Mouse (Mus musculus) frontal cortex, postnatal 36 days (tissue): ENCODE measurements around the gene Erbb4.

Experiments
- DNase-seq, 2 experiments: peaks; one replicate each; pipeline ENCODE4 v3.0.0; 2022; ENCODE audit warnings: low spot score in 2 of 2

The Erbb4 gene

GRCm38 (mm10) chr1:69107485-69108158, at the start of gene Erbb4:
Gene Erbb4 (minus strand): TSS chr1:69108059.
- DNase-seq: peak in 1 of 2 experiments; percentile 33

DNA sequence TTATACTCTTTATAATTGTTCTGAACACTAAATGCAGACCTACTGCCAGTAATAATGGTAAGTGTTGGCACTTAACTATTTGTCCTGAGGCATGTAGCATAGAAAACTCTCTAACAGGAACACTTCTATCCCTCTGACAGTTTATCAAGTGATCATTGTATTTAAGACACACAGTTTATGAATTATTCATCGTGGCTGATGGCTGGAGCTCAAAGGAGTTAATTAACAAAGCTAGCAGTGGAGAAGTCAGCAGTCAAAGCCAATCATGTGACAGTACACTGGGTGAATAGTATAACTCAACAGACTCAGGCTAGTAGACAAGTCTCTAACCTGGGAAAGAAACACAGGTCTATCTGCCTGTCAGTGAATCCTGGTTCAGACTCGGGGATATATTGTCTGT, 49.5 kb upstream of the Erbb4 start:
- DNase-seq: no peak

- no peak for DNase-seq
Observed at GRCm38 (mm10) chr1:69141341-69141740, 33.5 kb upstream of the Erbb4 start.

GRCm38 (mm10) chr1:69139519-69139868, 31.6 kb upstream of the Erbb4 start:
- no peak for DNase-seq

DNA sequence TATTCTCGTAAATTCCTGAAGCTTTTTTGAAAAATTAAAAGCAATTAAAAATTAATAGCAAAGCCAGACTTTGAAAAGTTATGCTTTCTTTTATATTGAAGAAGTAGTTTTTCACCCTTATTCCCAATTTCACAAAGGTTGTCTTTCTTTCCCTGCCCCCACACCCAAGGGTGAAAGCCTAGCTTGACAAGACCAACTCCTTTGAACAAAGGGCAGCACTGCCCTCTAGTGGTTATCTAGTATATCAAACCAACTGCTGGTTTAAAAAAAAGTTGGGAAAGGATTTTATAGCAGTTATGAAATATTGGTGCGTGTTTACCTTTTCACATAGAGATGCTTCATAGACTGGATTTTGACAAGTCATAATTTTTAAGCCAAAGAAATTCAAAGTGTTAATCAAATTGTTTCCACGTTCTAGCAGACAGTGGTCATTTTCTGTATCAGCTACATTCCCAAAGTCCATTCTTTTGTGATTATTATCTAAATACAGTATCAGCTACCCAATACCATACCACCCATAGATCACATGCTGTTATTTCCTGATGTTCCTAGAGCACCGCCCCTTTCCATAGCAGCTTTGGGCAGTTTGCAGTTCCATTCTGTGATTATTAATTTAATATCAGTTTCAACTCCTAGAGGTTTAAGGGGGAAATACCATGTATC, 31.1 kb upstream of the Erbb4 start:
- DNase-seq: peak; percentile 20 to 70

- DNase-seq: no peak
Observed at GRCm38 (mm10) chr1:69124147-69124848, 16.4 kb upstream of the Erbb4 start.

DNA sequence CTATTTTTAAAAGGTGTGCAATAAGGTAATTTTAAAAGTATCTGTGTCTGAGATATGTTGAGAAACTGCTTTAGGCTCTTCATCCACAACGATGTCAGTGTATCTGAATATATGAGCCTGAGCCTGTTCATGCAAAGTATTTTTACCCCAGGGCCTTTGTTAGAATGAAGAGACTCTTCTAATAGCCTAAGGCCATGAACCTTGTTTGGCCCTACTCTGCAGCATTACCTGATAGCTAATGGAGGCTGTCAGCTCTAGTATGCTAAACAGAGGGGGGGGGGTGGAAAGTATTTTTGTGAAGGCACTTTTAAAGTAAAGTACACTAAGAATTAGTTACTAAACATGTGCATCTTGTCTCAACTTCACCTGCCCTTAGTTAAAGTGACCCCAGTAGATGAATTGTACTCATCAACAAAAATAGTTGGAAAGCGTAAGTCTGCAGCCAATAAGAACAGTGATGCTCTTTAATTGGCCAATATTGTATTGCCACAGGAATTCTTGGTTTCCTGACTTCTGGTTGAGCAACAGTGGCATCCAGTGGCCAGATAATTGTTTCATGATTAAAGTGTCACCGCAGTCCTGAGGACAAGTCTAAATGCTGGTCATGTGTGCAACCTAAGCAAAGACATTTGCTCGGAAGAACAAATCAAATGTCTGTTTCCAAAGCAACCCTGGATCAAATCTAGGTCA, 10.5 kb upstream of the Erbb4 start:
- no peak for DNase-seq

GRCm38 (mm10) chr1:69108159-69108925, 483 bp upstream of the Erbb4 start:
- peak in 1 of 2 experiments; percentile 34 for DNase-seq

GRCm38 (mm10) chr1:69106937-69107461, 860 bp downstream of the Erbb4 start:
- peak in 1 of 2 experiments; percentile 18 for DNase-seq

GRCm38 (mm10) chr1:69106322-69106761, 1.5 kb downstream of the Erbb4 start:
- peak in 1 of 2 experiments; percentile 32 for DNase-seq

GRCm38 (mm10) chr1:69105493-69106321, 2.2 kb downstream of the Erbb4 start:
- no peak for DNase-seq

- DNase-seq: peak in 1 of 2 experiments; percentile 21
Observed at GRCm38 (mm10) chr1:69105096-69105492, 2.8 kb downstream of the Erbb4 start.

- DNase-seq: no peak
Observed at GRCm38 (mm10) chr1:69103211-69103706, 4.6 kb downstream of the Erbb4 start.

GRCm38 (mm10) chr1:69101670-69102069, 6.2 kb downstream of the Erbb4 start:
- no peak for DNase-seq

GRCm38 (mm10) chr1:69093052-69093451, 14.8 kb downstream of the Erbb4 start:
- DNase-seq: no peak

- no peak for DNase-seq
Observed at GRCm38 (mm10) chr1:69089331-69089730, 18.5 kb downstream of the Erbb4 start.

GRCm38 (mm10) chr1:69085753-69086152, 22.1 kb downstream of the Erbb4 start:
- no peak for DNase-seq

DNA sequence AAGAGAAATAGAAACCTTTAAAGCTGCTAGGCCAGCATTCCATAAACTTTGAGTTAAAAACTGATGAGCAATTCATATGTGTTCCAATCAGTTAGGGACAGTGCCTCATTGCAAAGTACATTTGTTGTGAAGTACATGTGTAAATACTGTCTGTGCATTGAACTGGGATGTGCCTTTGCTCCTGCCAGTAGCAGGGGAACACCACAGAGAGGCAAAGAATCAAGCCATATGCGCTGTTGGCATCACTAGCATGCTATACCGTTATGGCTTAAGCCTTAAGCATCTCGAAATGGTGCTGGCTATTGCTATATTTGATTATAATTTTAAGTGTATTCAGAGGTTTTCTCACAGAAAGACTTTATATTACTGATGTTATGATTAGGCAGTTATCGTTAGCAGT, 58.9 kb downstream of the Erbb4 start:
- no peak for DNase-seq

DNA sequence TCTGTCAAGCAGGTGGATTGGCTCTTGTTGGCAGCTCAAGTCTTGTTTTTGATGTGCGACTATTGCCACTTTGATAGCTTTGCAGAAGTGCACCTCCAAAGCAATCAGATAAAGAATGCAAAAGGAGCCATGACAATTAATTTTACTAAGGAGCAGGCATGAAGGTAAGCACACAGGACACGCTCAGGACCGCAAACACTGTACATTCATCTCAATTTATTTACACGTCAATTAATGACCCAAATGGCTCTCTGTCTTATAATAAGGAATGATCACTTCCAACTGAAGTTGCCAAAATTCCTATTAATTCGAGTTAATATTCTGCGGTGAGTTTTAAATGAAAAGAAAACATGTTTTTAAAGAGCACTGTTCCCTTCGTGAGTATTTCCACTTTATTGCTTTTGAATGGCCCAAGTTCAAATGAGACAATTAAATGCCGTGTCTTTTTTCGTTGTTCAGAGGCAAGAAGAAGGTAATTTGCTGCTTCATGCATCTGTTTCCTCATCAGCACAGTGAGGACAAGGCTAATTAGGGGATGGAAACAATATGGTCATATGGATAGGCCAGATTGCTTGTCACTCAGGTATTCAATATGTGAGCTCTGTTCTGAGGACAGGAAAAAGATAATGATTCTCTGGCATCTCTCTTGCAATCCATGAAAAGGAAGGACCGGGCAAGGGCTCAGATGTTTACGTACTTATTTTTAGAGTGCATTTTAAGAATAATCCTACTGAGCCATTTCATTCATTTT, 61.5 kb downstream of the Erbb4 start:
- DNase-seq: no peak
